Comparison of ENCODE assay signal across 26 mouse cellular contexts in the genomic region with DNA sequence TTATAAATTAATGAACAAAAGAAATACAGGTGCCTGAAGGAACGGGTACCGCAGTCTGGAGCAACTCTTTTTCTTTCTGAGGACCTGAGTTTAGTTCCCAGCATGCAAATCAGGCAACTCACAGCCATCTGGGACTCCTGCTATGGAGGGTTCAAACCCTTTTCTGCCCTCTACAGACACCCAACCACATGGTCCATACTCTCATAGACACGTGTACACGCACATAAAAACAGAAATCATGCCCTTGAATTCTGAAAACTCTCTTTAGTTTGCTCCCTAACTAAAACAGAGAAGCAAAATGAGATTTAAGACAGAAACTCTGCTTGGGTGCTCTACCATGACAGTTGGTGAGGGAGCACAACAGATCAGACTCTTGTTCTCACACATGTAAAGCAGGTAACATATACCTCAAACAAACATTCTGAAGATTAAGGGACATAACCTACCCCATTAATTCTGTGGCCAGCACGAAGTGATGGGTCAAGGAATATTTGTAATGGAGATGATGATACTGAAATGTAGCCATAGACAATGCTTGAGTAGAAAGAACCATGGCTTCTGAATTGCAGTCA.
"Had no signal": no experiment of that assay in that cellular context is flagged by ENCODE, and none has a peak within 500 bp of the region (broad histone marks: within the 10 kb centered on the region; RNA-seq: fewer than 3 reads in every experiment).

No protein-coding gene starts in this region.

- H3K4me3 ChIP-seq: heart, adult 2 months; hindbrain, embryonic 10.5 days; hindbrain, embryonic 12.5 days; intestine, embryonic 15.5 days; layer of hippocampus, adult 2 months; left cerebral cortex, adult 2 months; limb, embryonic 10.5 days; limb, embryonic 12.5 days; liver, embryonic 13.5 days; liver, embryonic 15.5 days had no signal

- H3K27ac ChIP-seq: heart, adult 2 months; hindbrain, embryonic 10.5 days; hindbrain, embryonic 12.5 days; hindbrain, embryonic 14.5 days; intestine, embryonic 15.5 days; layer of hippocampus, adult 2 months; left cerebral cortex, adult 2 months; limb, embryonic 10.5 days; limb, embryonic 12.5 days; liver, embryonic 13.5 days; liver, embryonic 15.5 days had no signal

- H3K4me2 ChIP-seq: heart, embryonic 11.5 days; hindbrain, embryonic 12.5 days; hindbrain, embryonic 14.5 days; intestine, embryonic 15.5 days; limb, embryonic 12.5 days; liver, embryonic 11.5 days; liver, embryonic 13.5 days; liver, embryonic 15.5 days had no signal

- H3K27me3 ChIP-seq: hindbrain, embryonic 12.5 days; intestine, embryonic 15.5 days; limb, embryonic 12.5 days; liver, embryonic 13.5 days; liver, embryonic 15.5 days had no signal

- H3K36me3 ChIP-seq: hindbrain, embryonic 10.5 days; hindbrain, embryonic 12.5 days; intestine, embryonic 15.5 days; limb, embryonic 10.5 days; limb, embryonic 12.5 days; liver, embryonic 13.5 days; liver, embryonic 15.5 days had no signal

- H3K9me3 ChIP-seq: hindbrain, embryonic 10.5 days; hindbrain, embryonic 12.5 days; intestine, embryonic 15.5 days; limb, embryonic 10.5 days; limb, embryonic 12.5 days; liver, embryonic 13.5 days; liver, embryonic 15.5 days had no signal

- ATAC-seq: forebrain, postnatal 0 days; hindbrain, embryonic 16.5 days; inflammation-experienced regulatory T-cells, adult 6 months; intestine, embryonic 15.5 days; intestine, postnatal 0 days had no signal

- H3K4me1 ChIP-seq: hindbrain, embryonic 10.5 days; hindbrain, embryonic 12.5 days; intestine, embryonic 15.5 days; limb, embryonic 10.5 days; limb, embryonic 12.5 days; liver, embryonic 13.5 days; liver, embryonic 15.5 days had no signal

- H3K9ac ChIP-seq: forebrain, postnatal 0 days; hindbrain, embryonic 12.5 days; hindbrain, embryonic 14.5 days; intestine, embryonic 15.5 days; limb, embryonic 12.5 days; liver, embryonic 13.5 days; liver, embryonic 15.5 days had no signal

- DNase-seq: forebrain, postnatal 0 days; gastrocnemius, postnatal 10 days; gastrocnemius, postnatal 25 days; heart, adult 2 months; heart, postnatal 10 days; heart, postnatal 4 days; kidney, adult 8-10 months; kidney, postnatal 10 days; kidney, postnatal 25 days; kidney, postnatal 4 days; liver; liver, embryonic 13.5 days had no signal
